Mouse (Mus musculus) kidney, adult 2 months (tissue): ENCODE data around the gene Eif4g3.

Source experiments
- CTCF ChIP-seq: fragments of 200-500 bp; conservative IDR thresholded peaks from 2 replicates; pipeline ENCODE4 v1.5.1; 2011; ENCODE audit warnings: low read depth, mild to moderate bottlenecking, control low read depth, low read length, moderate library complexity, mixed read lengths; ENCODE audit not compliant: insufficient read depth, insufficient read length
- POLR2A ChIP-seq: fragments of 200-500 bp; IDR thresholded peaks from one replicate; pipeline ENCODE4 v1.6.1; 2011; ENCODE audit warnings: low read depth, low read length, control low read depth

DNA sequence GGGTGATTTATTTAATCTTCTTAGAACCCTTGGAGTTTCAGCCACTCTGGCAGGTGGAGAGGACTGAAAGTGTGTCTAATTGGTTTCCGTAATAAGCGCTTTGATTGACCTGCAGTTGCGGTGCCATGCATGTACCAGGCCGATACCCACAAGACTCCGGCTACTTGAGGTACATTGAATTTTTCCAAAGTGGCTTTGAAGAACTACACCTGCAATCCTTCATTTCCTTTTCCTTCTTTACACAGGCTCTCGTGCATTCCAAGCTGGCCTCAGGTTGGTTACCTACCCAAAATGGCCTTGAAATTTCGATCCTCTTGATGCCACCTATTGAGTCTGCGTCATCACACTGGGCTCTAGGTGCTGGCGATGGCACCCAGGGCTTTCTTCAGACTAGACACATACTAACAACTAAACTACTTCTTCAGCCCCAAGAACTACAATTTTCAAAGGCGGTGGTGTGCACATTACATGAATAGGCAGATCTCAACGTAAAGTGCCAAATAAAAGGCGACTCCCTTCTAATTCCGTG, 222.9 kb downstream of the Eif4g3 start:
- TF ChIP-seq CTCF (no peak), POLR2A (no peak)
